Mouse (Mus musculus) MEL-GATA-1-ER (cell line): ENCODE data around the gene AI854703.
"Not testable (repeated sequence)": the region's sequence is repeated elsewhere in the genome, so short reads cannot be mapped to it uniquely, and the experiment has no call there.

Experiments
- DNase-seq: peaks from one replicate; pipeline ENCODE4 v3.0.0-alpha.2; 2012; ENCODE audit warnings: low read depth; ENCODE audit errors: extremely low read depth

The AI854703 gene

DNA sequence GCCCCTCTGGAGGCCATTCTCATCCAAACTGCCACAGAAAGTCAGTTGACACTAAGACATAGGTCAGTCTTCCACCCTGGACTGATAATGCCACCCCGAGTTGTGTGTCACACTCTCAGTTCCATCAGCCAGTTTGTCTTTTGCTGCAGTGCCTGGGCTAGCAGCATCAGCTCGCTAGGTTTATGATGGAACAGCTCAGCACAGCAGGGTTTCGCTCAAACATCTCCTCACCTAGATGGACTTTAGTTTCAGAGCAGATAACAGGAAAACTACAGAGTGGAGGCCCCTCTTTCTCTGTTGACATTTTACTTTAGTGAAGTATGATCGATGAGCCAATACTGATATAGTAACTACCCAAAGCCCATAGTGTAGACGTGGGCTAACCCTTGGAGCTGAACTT is 11.8 kb upstream of the AI854703 start:
- no peak for DNase-seq

GRCm38 (mm10) chr6:48620031-48620430 is 6.5 kb upstream of the AI854703 start:
- DNase-seq: no peak

DNA sequence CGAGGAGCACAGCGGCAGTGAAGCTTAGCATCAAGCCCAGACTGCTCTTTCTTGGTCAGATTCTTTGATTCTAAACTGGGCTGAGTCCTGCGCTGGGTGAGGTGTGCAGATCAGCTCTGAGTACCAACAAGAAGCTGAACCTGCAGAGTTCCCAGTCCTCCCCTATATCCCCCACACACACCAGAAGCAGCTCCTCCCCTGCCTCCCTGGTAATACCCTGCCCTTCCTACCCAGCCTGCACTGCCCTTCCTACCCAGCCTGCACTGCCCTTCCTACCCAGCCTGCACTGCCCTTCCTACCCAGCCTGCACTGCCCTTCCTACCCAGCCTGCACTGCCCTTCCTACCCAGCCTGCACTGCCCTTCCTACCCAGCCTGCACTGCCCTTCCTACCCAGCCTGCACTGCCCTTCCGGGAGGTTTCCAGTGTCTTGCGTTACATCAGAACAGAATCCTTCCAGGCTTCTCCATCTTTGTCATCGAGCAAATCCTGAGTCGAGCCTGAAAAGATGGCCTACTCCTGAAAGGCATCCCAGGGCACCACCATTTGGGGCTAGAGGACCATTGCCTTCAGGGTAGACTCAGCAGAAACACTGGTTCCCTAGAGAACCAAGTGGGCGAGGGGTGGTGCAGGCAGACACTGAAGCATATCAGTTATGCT is 4.2 kb upstream of the AI854703 start:
- DNase-seq: not testable (repeated sequence)

- DNase-seq: no peak
These were observed 3.1 kb upstream of the AI854703 start for GRCm38 (mm10) chr6:48623460-48623859.

GRCm38 (mm10) chr6:48626984-48627383 is 420 bp downstream of the AI854703 start:
- DNase-seq: no peak

GRCm38 (mm10) chr6:48627511-48627924 is 954 bp downstream of the AI854703 start:
- no peak for DNase-seq

DNA sequence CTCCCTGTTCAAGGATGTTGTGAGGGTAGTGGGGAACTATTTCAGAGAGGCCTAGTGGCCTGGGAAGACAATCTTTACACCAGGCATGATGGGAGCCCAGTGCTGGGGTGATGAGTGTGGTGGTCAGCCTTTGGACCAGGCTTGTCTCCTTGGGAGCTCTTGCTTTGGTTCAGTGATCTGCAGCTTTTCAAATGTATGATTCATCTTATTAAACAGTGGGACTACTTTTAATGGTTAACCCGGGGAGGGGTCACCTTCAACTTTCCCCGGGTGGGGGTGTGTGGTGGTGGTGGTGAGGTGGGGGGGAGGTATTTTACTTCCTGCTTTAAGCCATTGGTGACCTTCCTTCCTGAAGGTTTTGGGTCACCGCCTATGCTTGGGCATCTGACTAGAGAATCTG is 1.8 kb downstream of the AI854703 start:
- no peak for DNase-seq

DNA sequence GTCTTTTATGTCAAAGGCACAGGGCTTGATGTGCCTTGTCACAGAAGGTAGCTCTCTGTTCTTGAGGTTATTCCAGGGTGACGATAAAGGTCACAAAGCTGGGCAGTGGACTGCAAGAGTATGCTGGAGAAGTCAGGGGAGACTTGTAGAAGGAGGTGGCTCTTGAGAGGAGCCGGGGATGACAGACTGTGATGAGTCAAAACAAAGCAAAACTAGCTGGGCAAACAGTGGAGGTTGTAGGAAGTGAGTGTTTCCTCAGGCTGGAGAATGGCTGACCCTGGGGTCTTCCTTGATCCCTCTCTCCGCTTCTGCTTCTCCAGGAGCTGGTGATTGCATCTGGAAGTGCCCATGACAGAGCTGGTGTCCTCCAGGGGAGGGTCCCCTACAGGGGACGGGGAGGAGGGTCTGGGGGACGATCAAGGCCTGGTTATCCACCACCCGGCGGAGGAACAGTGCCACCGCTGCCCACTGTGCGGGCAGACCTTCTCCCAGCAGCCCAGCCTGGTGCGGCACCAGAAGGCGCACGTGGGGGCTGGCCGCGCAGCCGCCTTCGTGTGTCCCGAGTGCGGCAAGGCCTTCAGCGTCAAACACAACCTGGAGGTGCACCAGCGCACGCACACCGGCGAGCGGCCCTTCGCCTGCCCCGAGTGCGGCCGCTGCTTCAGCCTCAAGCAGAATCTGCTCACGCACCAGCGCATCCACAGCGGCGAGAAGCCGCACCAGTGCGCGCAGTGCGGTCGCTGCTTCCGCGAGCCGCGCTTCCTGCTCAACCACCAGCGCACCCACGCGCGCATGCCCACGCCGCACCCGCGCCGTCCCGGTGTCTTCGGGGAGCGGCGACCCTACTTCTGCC is 2.5 kb downstream of the AI854703 start:
- DNase-seq: no peak

DNA sequence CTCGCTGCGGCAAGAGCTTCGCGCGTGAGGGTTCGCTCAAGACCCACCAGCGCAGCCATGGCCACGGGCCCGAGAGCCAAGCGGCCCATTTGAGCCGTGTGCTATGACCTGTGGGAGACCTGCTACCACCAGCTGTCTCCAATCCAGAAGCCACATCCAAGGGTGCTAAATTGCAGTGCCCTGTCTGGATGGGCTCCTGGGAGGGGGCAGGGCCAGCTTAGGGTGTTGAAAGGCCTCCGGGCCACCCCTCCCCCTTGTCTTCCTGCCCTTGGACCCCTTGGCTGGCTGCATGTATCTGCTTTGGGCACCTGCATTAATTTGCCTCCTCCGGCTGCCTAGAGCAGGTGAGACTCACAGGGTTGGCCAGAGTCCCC is 3.1 kb downstream of the AI854703 start:
- no peak for DNase-seq

DNA sequence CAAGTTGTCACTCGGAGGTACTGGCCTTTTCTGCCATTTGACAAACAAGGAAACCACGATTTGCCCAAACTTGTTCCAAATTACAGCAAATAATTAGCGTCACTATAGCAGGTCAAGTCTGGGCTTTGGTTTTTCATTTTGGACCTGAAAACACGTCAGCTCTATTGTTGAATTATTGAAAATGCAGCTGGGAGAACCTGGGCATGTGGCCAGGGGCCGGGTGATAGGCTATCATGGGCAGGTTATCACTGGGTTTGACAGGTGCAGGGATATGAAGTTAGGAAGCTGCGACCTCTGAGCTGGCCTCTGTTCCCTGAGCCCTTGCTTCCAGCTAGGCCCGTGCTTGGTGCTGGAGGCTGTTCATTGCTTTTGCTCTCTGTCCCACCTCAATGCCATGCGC is 4.3 kb downstream of the AI854703 start:
- no peak for DNase-seq

DNA sequence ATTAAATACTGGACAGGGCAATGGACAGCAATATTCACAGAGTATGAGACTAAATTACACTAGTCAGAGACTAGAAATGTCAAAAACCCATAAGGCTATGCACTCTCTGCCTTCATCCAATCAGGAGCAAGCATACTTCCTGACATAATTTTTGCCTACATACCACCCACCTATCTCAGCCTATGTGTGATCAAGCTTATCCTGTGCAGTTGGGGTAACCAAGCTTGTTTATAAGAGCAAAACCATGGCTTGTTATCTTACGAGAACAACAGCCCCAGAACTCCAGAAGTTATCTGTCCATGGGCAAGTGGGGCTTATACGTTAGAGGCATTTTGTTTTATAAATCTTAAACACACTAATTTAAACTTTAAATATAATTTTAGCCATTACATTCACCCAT is 8.5 kb downstream of the AI854703 start:
- DNase-seq: no peak

GRCm38 (mm10) chr6:48636515-48636914 is 10.0 kb downstream of the AI854703 start:
- no peak for DNase-seq

DNA sequence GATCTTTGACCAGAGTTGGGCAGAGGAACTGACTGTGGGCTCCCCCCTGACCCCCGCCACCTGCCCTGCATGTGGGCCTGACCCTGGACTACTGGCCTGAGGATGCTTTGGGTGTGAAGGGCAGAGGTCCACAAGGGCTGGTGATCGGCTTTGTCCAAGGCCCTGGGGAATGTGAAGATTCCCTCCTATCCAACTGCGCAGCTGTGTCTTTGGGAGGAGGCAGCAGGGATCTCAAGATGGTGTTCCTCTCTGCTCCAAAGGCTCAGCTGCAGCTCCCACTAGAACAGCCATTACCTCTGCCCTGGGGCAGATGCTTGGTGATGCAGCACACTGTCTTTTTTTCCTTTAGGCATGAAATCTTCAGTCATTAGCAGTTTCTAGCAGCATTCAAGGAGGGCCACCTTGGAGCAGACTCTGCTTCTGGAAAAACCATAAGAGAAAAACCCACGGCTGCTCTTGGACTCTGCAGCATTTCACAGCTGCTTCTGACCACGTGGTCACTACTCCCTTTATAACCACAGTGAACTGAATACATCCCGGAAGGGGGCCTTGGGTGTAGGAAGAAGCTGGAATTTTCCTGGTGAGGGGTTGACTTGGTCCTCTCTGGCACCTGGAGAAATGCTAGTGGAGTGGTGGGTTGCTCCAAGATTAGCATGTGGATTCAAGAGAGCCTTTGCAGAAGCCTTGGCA is 11.4 kb downstream of the AI854703 start:
- DNase-seq: no peak

- DNase-seq: no peak
These were observed 12.0 kb downstream of the AI854703 start for GRCm38 (mm10) chr6:48638553-48638952.

DNA sequence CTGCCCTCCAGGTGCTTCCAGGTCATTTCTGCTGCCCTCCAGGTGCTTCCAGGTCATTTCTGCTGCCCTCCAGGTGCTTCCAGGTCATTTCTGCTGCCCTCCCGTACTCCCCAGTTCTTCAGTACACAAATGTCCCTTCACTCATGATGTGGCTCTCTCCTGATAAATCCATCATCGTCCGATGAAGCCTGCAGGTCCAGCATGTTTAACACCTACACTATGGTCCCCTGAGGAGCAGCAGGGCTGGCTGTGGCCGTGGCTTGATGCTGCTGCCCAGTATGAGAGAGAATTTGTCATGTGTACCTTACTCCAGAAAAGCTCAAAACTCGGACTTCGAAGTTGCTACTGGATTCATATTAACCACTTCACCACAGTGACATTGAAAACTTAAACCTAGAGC is 14.8 kb downstream of the AI854703 start:
- DNase-seq: no peak

DNA sequence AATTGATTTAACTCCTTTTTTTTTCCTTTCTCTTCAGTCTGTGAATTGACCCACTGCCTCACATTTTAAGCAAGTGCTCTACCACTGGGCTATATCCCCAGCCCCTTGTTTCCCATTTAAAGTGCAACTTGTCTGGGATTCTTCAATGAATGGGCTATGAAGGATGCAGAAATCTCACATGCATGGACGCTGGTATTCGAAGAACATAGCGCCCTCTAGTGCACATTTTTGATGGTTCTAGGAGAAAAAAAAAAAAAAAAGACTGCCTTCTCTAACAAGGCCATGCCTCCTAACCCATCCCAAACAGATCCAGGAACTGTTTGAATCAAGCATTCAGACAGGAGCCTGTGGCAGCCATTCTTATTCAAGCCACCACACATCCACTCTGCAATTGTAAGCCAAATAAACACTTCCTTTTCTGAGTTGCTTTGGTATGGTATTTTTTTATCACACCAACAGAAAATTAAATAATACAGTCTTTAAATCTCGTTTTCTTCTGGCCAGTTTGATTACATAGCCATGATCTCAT is 16.3 kb downstream of the AI854703 start:
- DNase-seq: peak; percentile 16

DNA sequence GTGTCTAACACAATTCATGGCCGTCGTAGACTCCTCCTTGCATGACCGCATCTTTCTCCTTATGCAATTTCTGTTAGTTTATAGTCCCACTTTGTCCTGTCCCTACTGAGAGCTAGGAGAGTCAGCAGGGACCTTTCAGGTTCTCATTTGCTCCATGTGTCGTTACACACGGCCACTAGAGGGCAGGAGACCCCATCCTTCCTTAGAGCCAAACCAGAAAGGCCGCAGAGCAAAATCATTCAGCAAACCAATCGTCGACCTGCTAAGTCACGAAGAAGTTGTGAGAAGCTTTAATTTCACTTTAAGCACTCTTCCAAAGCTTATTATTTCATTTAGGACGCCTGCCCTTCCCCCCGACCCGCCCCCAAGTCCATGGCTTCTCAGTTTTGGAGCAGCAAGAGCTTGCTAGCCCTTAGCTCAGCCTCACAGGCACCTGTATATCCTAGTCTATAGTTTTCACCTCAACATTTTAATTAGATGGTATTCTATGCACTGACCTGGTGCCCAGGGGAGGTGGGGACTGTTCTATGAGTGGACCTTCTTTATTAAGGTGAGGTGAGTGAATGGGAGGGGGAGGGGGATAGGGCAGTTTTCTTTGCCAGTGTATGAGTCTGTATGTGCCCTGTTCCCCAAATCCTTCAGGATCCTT is 19.2 kb downstream of the AI854703 start:
- peak; percentile 18 for DNase-seq

GRCm38 (mm10) chr6:48646309-48646690 is 19.7 kb downstream of the AI854703 start:
- no peak for DNase-seq

DNA sequence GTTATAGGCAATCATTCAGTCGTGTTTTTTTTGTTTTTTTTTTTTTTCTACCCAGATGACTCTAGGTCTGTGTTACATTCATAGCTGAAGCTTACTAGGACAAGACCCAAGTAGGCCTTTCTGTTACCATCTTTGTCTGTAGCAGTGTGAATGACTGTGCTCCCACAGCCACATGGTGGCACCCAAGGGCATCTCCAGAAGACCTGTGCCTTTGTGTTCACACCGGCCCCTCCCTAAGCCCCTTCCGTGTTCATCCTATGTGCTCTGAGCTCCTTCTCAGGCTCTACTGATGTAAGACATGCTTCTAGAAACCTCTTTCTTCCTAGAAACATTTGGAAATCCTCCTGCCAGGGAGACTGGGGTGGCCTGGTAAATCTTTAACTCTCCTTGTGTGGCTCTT is 20.4 kb downstream of the AI854703 start, which contains the start of gene Gimap8:
Gene Gimap8 (plus strand): TSS at position 240 of the 400 bp plus-strand sequence.
- DNase-seq: no peak

- DNase-seq: no peak
These were observed 21.0 kb downstream of the AI854703 start for GRCm38 (mm10) chr6:48647611-48648010.

DNA sequence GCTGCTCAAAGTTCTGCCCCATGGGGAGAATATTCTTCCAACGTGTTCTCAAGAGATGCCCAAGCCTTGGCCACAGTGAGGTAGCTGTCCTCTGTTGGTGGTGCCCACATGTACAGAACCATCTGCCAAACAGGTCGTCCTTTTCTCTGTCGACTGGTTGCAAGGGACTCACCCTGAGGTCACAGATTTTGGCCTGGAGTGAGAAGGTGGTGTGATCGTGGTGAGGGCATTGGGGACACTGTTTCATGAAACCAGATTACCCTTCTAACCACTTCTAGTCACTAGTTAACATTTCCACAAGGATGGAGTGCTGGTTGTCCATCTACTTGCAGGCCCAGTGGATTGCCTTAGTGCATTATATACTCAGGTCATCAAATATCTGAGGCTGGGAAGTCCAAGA is 22.2 kb downstream of the AI854703 start:
- no peak for DNase-seq
